Mouse (Mus musculus): ENCODE data around the gene Cnnm4.
A peak's percentile ranks its signal among the peaks of the same experiment; 100 is the strongest.

Cnnm4 gene

DNA sequence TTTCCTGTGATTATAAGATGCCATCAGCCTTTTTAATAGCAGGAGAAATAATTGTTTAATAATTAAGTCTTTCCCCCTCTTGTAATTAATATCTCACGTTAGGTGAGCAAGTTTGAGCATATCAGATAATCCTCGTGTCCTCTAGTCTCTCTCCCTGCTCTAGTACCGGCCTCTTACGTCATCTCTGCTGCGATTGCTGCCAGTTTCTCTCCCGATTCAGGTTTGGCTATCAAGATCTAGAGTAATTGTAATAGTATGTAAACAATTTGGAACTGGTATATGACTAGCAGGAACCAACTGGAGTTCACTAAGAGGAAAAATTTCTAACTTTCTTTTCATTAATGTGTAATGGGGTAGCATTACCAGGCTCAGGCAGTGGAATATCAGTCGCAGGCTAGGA is 13.7 kb downstream of the Cnnm4 start:
- no peaks in the 10 kb centered on the region for H3K27me3 ChIP-seq (ENCODE audit: control insufficient read depth, insufficient read depth, low read length, poor library complexity, severe bottlenecking)
- no peaks in the 10 kb centered on the region for H3K36me3 ChIP-seq (ENCODE audit: control insufficient read depth, insufficient read depth, low read length, poor library complexity, severe bottlenecking)
- no peak for DNase-seq (ENCODE audit: low read depth, low spot score)

DNA sequence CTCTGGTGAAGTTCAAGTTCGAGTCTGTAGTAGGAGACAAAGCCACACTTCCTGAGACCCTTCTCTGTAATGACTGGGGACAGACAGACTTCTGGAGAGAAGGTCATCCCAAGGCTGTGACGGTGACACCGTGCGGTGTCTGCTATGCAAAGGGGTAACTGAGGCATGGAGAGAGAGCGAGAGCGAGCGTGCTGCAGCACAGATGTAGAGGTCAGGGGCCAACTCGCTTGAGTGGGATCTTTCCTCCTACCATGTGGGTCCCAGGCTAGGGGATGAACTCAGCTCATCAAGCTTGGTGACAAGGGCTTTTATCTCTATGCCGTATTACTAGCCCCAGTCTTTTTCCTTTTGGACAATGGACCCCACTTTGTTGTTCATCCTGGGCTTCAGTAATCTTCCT is 15.7 kb downstream of the Cnnm4 start:
- no peak for DNase-seq (ENCODE audit: low read depth, low spot score)
- Histone ChIP-seq H3K27me3 (ENCODE audit: control insufficient read depth, insufficient read depth, low read length, poor library complexity, severe bottlenecking) (no peaks in the 10 kb centered on the region), H3K36me3 (ENCODE audit: control insufficient read depth, insufficient read depth, low read length, poor library complexity, severe bottlenecking) (no peaks in the 10 kb centered on the region)

DNA sequence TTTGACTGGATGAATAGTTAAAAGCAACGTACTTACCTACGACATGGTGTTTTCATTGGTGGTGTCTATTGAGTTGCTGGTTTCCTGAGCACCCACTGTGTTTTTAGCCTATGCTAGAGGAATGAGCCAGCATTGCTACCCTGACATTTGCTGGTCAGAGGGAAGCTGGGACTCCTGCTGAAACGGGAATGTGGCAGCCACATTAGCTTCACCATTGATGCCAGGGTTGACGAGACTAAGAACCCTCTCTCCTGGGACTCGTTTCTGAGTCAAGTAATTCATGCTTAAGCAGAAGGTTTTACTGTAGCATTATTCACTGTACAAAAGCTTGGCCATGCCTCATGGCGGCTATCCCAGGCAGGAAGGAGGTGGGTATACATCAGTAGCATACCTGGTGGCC is 18.2 kb downstream of the Cnnm4 start:
- no peaks in the 10 kb centered on the region for H3K27me3 ChIP-seq (ENCODE audit: control insufficient read depth, insufficient read depth, low read length, poor library complexity, severe bottlenecking)
- H3K36me3 ChIP-seq (ENCODE audit: control insufficient read depth, insufficient read depth, low read length, poor library complexity, severe bottlenecking): no peaks in the 10 kb centered on the region
- no peak for DNase-seq (ENCODE audit: low read depth, low spot score)

DNA sequence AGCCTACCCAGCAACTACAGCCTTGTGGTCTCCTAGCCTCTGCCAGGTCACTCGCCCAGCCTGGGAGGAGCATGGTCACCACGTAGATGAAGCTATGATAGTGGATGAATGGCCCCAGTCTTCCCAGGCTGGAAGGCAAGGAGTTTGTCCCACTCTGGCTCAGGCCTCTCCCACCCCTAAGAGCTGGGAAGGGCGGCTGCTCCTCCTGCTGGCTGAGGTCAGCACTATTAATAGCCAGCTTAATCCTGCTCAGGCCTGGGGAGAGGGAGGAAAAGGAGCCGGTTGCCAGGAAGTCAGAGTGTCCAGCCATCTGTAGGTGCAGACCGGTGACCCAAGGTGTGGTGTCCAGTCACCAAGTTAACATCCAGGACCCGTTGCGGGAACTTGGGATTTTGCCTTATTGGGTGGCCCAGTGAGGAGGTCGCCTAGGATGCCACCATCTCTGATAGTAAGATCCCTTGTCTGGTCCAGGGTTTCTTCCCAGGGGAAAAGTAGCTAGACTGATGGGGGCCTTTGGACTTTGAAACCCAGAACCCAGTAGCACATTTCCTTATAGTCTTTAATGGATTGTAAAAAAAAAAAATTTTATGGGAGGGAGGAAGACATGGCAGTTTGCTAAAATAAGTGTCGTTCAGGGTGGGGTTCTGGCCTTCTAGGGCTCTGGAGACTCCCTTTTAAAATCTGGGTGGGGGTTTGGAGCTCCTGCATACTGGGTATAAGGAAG is 21.2 kb downstream of the Cnnm4 start:
- DNase-seq (ENCODE audit: low read depth, low spot score): no peak
- no peaks in the 10 kb centered on the region for H3K36me3 ChIP-seq (ENCODE audit: control insufficient read depth, insufficient read depth, low read length, poor library complexity, severe bottlenecking)
- H3K27me3 ChIP-seq (ENCODE audit: control insufficient read depth, insufficient read depth, low read length, poor library complexity, severe bottlenecking): no peaks in the 10 kb centered on the region

DNA sequence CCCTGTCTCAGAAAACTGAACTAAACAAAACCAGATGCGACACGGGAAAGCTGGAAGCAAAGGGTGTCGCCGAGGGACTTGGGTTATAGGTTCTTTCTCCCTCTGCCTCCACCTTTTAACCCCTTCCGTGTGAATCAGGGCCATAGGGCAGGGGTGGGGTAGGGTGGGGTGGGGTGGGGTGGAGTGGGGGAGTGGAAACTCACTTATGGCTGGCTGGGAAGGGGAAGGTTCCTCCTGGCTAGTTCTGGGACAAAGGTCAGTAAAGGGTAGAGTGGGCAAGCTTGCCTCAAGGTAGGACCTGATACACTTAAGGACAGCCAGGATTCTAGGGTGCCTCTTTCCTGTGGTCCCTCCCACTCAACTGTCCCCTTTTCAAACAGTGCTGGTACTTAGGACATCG is 21.9 kb downstream of the Cnnm4 start:
- DNase-seq (ENCODE audit: low read depth, low spot score): no peak
- H3K36me3 ChIP-seq (ENCODE audit: control insufficient read depth, insufficient read depth, low read length, poor library complexity, severe bottlenecking): peaks cover 3% of the 10 kb centered on the region
- no peaks in the 10 kb centered on the region for H3K27me3 ChIP-seq (ENCODE audit: control insufficient read depth, insufficient read depth, low read length, poor library complexity, severe bottlenecking)

DNA sequence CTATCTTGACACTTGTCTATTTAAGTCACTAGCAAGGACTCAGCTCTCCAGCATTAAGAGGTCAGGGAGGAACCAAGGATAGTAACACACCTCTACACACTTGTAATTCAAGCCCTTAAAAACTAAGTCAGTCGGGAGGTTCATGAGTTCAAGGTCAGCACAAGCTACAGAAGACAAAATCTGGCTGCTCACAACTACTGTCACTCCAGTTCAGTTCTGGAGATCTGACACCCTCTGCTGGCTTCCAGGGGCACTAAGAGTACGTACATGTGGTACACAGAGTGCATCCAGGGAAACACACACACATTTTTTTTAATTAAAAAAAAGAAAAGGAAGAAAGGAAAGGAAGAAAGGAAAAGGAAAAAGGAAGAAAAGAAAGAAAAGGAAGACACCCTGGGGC is 25.3 kb downstream of the Cnnm4 start:
- Histone ChIP-seq H3K36me3 (ENCODE audit: control insufficient read depth, insufficient read depth, low read length, poor library complexity, severe bottlenecking) (peaks cover 3% of the 10 kb centered on the region), H3K27me3 (ENCODE audit: control insufficient read depth, insufficient read depth, low read length, poor library complexity, severe bottlenecking) (no peaks in the 10 kb centered on the region)
- no peak for DNase-seq (ENCODE audit: low read depth, low spot score)

DNA sequence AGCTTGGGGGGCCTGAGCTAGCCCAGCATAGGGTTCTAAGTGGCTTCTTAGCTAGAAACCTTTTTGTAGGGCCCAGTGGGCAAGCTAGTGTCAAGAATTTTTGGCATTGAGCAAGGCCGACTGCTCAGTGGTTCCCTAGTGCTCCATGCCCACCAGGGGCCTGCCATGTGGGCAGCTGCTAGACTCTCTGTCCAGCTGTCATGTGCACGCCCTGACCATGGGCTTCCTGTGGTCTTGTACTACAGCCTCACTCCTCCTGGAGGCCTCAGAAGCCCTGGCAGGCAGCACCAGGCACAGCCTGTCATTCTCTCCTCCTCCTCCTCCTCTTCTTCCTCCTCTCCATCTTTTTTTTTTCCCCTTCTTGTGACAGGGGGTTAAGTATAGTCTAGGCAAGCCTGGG is 25.9 kb downstream of the Cnnm4 start:
- Histone ChIP-seq H3K27me3 (ENCODE audit: control insufficient read depth, insufficient read depth, low read length, poor library complexity, severe bottlenecking) (no peaks in the 10 kb centered on the region), H3K36me3 (ENCODE audit: control insufficient read depth, insufficient read depth, low read length, poor library complexity, severe bottlenecking) (peaks cover 3% of the 10 kb centered on the region)
- DNase-seq (ENCODE audit: low read depth, low spot score): no peak

DNA sequence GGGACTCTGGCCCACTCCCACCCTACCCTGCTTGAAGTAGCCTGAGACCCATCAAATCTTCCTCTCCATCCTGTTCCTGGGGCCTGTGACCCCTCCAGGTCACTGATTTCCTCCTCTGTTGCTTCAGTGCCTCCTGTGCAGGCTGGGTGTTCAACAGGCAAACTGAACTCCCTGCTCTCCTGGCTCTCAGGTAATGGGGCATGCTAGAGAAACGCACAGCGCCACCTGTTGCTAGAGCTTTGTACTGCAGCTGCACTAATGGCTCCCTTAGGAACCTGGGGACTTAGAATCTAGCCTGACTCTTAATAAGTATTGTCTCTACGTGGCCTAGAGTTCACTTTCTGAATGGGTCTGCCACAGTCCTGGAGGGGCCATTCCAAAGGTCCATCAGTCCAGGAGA is 29.8 kb downstream of the Cnnm4 start:
- peak; percentile 89 for DNase-seq (ENCODE audit: low read depth, low spot score)
- H3K36me3 ChIP-seq (ENCODE audit: control insufficient read depth, insufficient read depth, low read length, poor library complexity, severe bottlenecking): peaks cover 3% of the 10 kb centered on the region
- H3K27me3 ChIP-seq (ENCODE audit: control insufficient read depth, insufficient read depth, low read length, poor library complexity, severe bottlenecking): no peaks in the 10 kb centered on the region

DNA sequence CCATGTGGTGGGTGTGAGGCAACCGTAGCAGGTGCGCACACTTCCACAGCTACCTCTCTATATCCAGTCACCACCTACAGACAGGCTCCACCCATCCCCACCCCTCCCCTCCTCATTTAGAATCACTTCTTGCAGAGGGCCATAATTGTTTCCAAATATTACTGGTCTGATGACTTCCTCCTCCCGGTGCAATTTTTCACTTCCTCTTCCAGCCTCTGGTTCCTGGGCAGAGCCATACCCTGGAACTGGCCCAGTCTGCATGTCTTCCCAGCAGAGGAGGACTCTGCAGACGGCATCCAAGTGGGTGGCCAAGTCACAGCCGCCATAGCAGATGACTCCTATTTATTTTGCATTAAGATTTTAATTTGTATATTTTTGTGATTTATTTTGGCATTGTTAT is 36.8 kb downstream of the Cnnm4 start:
- no peaks in the 10 kb centered on the region for H3K36me3 ChIP-seq (ENCODE audit: control insufficient read depth, insufficient read depth, low read length, poor library complexity, severe bottlenecking)
- no peaks in the 10 kb centered on the region for H3K27me3 ChIP-seq (ENCODE audit: control insufficient read depth, insufficient read depth, low read length, poor library complexity, severe bottlenecking)
- DNase-seq (ENCODE audit: low read depth, low spot score): no peak

DNA sequence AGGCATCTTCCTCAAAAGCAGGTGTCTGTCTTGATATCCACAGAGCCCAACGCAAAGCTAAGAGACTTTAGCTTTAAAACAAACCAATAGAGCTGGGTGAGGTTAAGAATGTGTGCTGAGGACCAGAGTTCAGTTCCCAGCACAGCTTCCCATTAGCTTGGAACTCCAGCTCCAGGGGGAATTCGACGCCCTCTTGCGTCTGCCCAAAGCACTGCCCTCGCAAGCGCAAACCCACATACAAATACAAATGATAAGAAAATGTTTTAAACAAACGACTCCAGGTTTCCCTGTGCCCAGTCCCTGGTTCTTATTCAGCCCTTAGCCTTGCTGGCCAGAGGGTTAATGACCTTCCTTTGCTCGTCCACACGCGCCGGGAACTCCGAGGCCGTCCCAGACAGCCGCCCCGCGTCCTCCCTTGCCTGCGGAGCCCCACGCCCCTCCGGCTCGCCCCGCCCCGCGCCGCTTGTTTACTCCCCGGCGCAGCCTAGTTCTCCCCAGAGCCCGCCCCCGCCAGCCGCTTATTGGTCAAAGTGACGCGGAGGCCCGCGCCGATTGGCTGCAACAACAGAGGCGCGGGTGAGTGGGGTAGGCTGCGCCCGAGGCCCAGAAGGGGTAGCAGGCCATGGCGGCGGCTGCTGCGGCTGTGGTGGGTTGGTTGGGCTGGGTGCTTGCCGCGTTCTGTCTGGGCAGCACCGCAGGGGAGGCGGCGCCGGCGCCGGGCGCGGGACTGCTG is 40.0 kb downstream of the Cnnm4 start, which contains the start of gene Cnnm3:
Gene Cnnm3 (plus strand): TSS at position 579 of the 733 bp plus-strand sequence.
- DNase-seq (ENCODE audit: low read depth, low spot score): peak; percentile 97
- H3K36me3 ChIP-seq (ENCODE audit: control insufficient read depth, insufficient read depth, low read length, poor library complexity, severe bottlenecking): peaks cover 3% of the 10 kb centered on the region; the same call in 1 of the 2 replicates
- no peaks in the 10 kb centered on the region for H3K27me3 ChIP-seq (ENCODE audit: control insufficient read depth, insufficient read depth, low read length, poor library complexity, severe bottlenecking)

DNA sequence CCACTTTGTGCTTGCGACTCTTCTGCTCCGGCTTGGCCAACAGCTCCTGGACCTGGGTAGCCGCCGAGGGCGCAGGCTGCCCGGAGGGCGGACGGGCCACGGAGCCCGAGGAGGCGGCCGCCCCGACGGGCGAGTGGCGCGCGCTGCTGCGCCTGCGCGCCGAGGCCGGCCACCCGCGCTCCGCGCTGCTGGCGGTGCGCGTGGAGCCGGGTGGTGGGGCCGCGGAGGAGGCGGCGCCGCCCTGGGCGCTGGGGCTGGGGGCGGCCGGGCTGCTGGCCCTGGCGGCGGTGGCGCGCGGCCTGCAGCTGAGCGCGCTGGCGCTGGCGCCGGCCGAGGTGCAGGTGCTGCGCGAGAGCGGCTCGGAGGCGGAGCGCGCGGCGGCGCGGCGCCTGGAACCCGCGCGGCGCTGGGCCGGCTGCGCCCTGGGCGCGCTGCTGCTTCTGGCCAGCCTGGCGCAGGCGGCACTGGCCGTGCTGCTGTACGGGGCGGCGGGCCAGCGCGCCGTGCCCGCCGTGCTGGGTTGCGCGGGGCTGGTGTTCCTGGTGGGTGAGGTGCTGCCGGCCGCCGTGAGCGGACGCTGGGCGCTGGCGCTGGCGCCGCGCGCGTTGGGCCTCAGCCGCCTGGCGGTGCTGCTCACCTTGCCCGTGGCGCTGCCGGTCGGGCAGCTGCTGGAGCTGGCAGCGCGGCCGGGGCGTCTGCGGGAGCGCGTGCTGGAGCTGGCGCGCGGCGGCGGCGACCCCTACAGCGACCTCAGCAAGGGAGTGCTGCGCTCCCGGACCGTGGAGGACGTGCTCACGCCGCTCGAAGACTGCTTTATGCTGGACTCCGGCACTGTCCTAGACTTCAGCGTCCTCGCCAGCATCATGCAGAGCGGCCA is 40.9 kb downstream of the Cnnm4 start:
- H3K27me3 ChIP-seq (ENCODE audit: control insufficient read depth, insufficient read depth, low read length, poor library complexity, severe bottlenecking): no peaks in the 10 kb centered on the region
- H3K36me3 ChIP-seq (ENCODE audit: control insufficient read depth, insufficient read depth, low read length, poor library complexity, severe bottlenecking): peaks cover 3% of the 10 kb centered on the region; the same call in 1 of the 2 replicates
- DNase-seq (ENCODE audit: low read depth, low spot score): peak; percentile 60

DNA sequence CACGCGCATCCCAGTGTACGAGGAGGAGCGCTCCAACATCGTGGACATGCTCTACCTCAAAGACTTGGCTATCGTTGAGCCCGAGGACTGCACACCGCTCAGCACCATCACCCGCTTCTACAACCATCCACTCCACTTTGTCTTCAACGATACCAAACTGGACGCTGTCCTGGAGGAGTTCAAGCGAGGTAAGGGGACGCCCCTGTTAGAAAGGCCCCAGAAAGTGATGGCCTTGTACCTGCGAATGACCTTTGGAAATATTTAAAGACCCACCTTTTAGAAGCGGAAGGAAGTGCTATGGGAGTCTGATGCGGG is 41.5 kb downstream of the Cnnm4 start:
- no peaks in the 10 kb centered on the region for H3K27me3 ChIP-seq (ENCODE audit: control insufficient read depth, insufficient read depth, low read length, poor library complexity, severe bottlenecking)
- DNase-seq (ENCODE audit: low read depth, low spot score): no peak
- peaks cover 3% of the 10 kb centered on the region; the same call in 1 of the 2 replicates for H3K36me3 ChIP-seq (ENCODE audit: control insufficient read depth, insufficient read depth, low read length, poor library complexity, severe bottlenecking)

DNA sequence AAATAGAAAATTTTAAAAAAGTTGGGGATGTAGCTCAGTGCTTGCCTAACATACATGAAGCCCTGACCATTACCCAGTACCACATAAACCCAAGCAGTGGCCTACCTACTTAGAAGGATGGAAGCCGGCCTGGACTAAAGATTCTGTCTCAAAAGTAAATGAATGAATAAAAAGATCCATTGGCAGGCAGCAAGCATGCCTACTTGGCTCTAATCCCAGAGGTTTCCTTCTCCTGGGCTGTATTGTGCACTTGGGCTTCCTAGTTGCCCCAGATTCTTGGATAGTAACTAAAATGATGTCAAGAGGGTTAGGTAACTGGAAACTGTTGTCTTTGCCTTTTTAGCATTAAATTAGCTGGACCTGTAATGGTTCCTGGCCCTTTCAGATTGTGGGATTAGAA is 41.9 kb downstream of the Cnnm4 start:
- Histone ChIP-seq H3K36me3 (ENCODE audit: control insufficient read depth, insufficient read depth, low read length, poor library complexity, severe bottlenecking) (peaks cover 3% of the 10 kb centered on the region; the same call in 1 of the 2 replicates), H3K27me3 (ENCODE audit: control insufficient read depth, insufficient read depth, low read length, poor library complexity, severe bottlenecking) (no peaks in the 10 kb centered on the region)
- DNase-seq (ENCODE audit: low read depth, low spot score): no peak

DNA sequence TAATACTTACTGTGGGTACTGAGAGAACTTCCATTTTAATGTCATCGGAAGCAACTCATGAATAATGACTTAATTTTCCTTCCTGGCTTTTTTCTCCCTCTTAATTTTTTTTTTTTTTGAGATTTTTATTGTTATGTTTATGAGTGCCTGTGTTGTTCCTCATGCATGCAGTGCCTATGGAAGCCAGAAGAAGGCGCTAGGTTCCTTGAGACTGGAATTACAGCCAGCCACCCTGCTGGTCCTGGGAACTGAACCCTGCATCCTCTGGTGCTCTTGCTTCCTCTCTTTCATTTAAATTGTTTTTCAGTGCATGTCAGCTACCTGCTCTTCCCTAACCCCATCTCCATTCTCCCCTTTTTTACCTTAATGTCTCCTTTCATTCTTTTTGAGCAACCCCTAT is 42.3 kb downstream of the Cnnm4 start:
- DNase-seq (ENCODE audit: low read depth, low spot score): peak; percentile 22
- Histone ChIP-seq H3K27me3 (ENCODE audit: control insufficient read depth, insufficient read depth, low read length, poor library complexity, severe bottlenecking) (no peaks in the 10 kb centered on the region), H3K36me3 (ENCODE audit: control insufficient read depth, insufficient read depth, low read length, poor library complexity, severe bottlenecking) (peaks cover 3% of the 10 kb centered on the region; the same call in 1 of the 2 replicates)

DNA sequence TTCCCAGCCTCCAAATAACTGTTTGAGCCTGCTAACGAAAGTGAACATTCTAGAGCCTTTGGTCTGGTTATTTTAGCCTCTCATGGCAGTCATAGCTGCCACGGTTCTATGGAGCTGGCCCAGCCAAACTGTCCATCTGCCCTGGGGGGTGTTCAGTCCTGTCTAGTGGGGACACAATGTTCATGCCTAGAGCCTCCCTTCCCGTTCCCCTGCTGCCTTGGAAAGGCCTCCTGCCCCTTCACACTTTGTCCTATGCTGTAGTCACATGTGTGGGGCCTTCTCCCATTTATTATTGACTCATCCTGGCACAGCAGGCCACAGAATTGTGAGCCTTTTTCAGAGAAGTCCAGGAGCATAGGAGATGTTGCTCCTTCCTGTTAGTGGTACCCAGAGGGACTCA is 46.8 kb downstream of the Cnnm4 start:
- DNase-seq (ENCODE audit: low read depth, low spot score): no peak

More for the DNA sequence above, 46.8 kb downstream of the Cnnm4 start:
- no peaks in the 10 kb centered on the region for H3K27me3 ChIP-seq (ENCODE audit: control insufficient read depth, insufficient read depth, low read length, poor library complexity, severe bottlenecking)
- peaks cover 6% of the 10 kb centered on the region for H3K36me3 ChIP-seq (ENCODE audit: control insufficient read depth, insufficient read depth, low read length, poor library complexity, severe bottlenecking)

Measured in splenic B cell, adult 2 months (primary cell).